Mouse (Mus musculus) G1E (cell line): ENCODE data around the gene Six4.

Experiments
- CTCF ChIP-seq: IDR thresholded peaks from 2 replicates; pipeline ENCODE4 v1.5.1; 2012; ENCODE audit warnings: low read depth, low read length, inconsistent platforms, mixed read lengths
- GATA1 ChIP-seq: IDR thresholded peaks from 2 replicates; pipeline ENCODE4 v1.6.1; 2012; ENCODE audit warnings: borderline replicate concordance, low read length, inconsistent platforms, mixed read lengths
- TAL1 ChIP-seq: conservative IDR thresholded peaks from 2 replicates; pipeline ENCODE4 v1.6.1; 2012; ENCODE audit warnings: low read depth, low read length, inconsistent platforms, mixed read lengths

DNA sequence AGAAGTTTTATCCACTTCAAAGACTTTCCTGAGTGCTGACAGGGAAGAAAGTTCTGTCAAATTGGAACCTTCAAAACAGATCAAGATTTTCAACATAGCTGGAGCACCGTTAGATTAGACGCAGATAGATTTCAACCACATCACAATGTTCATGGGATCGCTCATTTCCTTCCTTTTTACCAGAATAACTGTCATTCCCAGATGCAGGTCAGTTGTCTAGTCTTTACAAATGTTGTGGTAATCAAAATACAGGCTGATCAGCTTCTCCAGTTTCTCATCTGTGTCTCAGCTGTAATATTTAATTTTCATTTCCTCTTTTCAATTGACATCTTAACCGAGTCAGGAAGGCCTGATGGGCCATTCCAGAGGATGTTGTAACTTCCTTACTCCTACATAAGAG lies 29.5 kb downstream of the Six4 start:
- no peak for TF ChIP-seq CTCF
- no peak for TF ChIP-seq TAL1
- no peak for TF ChIP-seq GATA1
